Mouse (Mus musculus): ENCODE data around the gene Afdn. TPM values are rescaled to one million over a fixed set of nuclear protein-coding genes. Genes with fewer than 3 reads are reported as not detected.
"Not testable (repeated sequence)": the region's sequence is repeated elsewhere in the genome, so short reads cannot be mapped to it uniquely, and the experiment has no call there.

Afdn gene
- polyA plus RNA-seq, 1 experiment, result 15.6 TPM

GRCm38 (mm10) chr17:13830636-13831341 lies 70.5 kb downstream of the Afdn start:
- Histone ChIP-seq H3K36me3 (ENCODE audit: control insufficient read depth, insufficient read depth, low read length) (peaks cover 3% of the 10 kb centered on the region; the same call in 1 of the 2 replicates), H3K4me1 (ENCODE audit: control insufficient read depth, insufficient read depth, low read length) (no peaks in the 10 kb centered on the region), H3K27ac (ENCODE audit: control insufficient read depth, insufficient read depth, low read depth, low read length) (no peak overlapping the region), H3K4me3 (ENCODE audit: control insufficient read depth, low read depth, low read length) (no peak overlapping the region), H3K27me3 (ENCODE audit: control insufficient read depth, insufficient read depth, low read length) (no peaks in the 10 kb centered on the region)
- TF ChIP-seq POLR2A (IDR thresholded peaks at IDR 0.05; ENCODE audit: control insufficient read depth, low read depth, low read length), result no peak
- no peak for TF ChIP-seq CTCF (IDR thresholded peaks at IDR 0.05; ENCODE audit: control insufficient read depth, insufficient read depth, insufficient replicate concordance, low read depth, low read length)

GRCm38 (mm10) chr17:13835876-13836275 lies 75.5 kb downstream of the Afdn start:
- TF ChIP-seq CTCF (IDR thresholded peaks at IDR 0.05; ENCODE audit: control insufficient read depth, insufficient read depth, insufficient replicate concordance, low read depth, low read length) (no peak), POLR2A (IDR thresholded peaks at IDR 0.05; ENCODE audit: control insufficient read depth, low read depth, low read length) (no peak)
- Histone ChIP-seq H3K4me1 (ENCODE audit: control insufficient read depth, insufficient read depth, low read length) (no peaks in the 10 kb centered on the region), H3K27ac (ENCODE audit: control insufficient read depth, insufficient read depth, low read depth, low read length) (no peak overlapping the region), H3K36me3 (ENCODE audit: control insufficient read depth, insufficient read depth, low read length) (peaks cover 3% of the 10 kb centered on the region; the same call in 1 of the 2 replicates), H3K27me3 (ENCODE audit: control insufficient read depth, insufficient read depth, low read length) (no peaks in the 10 kb centered on the region), H3K4me3 (ENCODE audit: control insufficient read depth, low read depth, low read length) (no peak overlapping the region)

GRCm38 (mm10) chr17:13850175-13850574 lies 89.8 kb downstream of the Afdn start:
- Histone ChIP-seq H3K27ac (ENCODE audit: control insufficient read depth, insufficient read depth, low read depth, low read length) (no peak overlapping the region), H3K4me1 (ENCODE audit: control insufficient read depth, insufficient read depth, low read length) (no peaks in the 10 kb centered on the region), H3K36me3 (ENCODE audit: control insufficient read depth, insufficient read depth, low read length) (peaks cover 3% of the 10 kb centered on the region; the same call in 1 of the 2 replicates)

GRCm38 (mm10) chr17:13853883-13854282 lies 93.5 kb downstream of the Afdn start:
- H3K4me1 ChIP-seq (ENCODE audit: control insufficient read depth, insufficient read depth, low read length); H3K36me3 ChIP-seq (ENCODE audit: control insufficient read depth, insufficient read depth, low read length); H3K4me3 ChIP-seq (ENCODE audit: control insufficient read depth, low read depth, low read length); H3K27me3 ChIP-seq (ENCODE audit: control insufficient read depth, insufficient read depth, low read length): not testable (repeated sequence)
- H3K27ac ChIP-seq (ENCODE audit: control insufficient read depth, insufficient read depth, low read depth, low read length), result peak overlapping the region; percentile 5; the same call in 1 of the 2 replicates

More at GRCm38 (mm10) chr17:13850175-13850574, 89.8 kb downstream of the Afdn start:
- Histone ChIP-seq H3K4me3 (ENCODE audit: control insufficient read depth, low read depth, low read length) (no peak overlapping the region), H3K27me3 (ENCODE audit: control insufficient read depth, insufficient read depth, low read length) (no peaks in the 10 kb centered on the region)
- TF ChIP-seq POLR2A (IDR thresholded peaks at IDR 0.05; ENCODE audit: control insufficient read depth, low read depth, low read length) (no peak), CTCF (IDR thresholded peaks at IDR 0.05; ENCODE audit: control insufficient read depth, insufficient read depth, insufficient replicate concordance, low read depth, low read length) (no peak)

GRCm38 (mm10) chr17:13855396-13855795 lies 95.1 kb downstream of the Afdn start:
- peaks cover 4% of the 10 kb centered on the region for H3K36me3 ChIP-seq (ENCODE audit: control insufficient read depth, insufficient read depth, low read length)

GRCm38 (mm10) chr17:13856429-13857090 lies 96.2 kb downstream of the Afdn start:
- Histone ChIP-seq H3K36me3 (ENCODE audit: control insufficient read depth, insufficient read depth, low read length) (peaks cover 4% of the 10 kb centered on the region), H3K27me3 (ENCODE audit: control insufficient read depth, insufficient read depth, low read length) (no peaks in the 10 kb centered on the region)
- TF ChIP-seq POLR2A (IDR thresholded peaks at IDR 0.05; ENCODE audit: control insufficient read depth, low read depth, low read length) (no peak), CTCF (IDR thresholded peaks at IDR 0.05; ENCODE audit: control insufficient read depth, insufficient read depth, insufficient replicate concordance, low read depth, low read length) (no peak)

More at GRCm38 (mm10) chr17:13855396-13855795, 95.1 kb downstream of the Afdn start:
- H3K27me3 ChIP-seq (ENCODE audit: control insufficient read depth, insufficient read depth, low read length), result no peaks in the 10 kb centered on the region
- no peak overlapping the region for H3K4me3 ChIP-seq (ENCODE audit: control insufficient read depth, low read depth, low read length)
- no peak overlapping the region for H3K27ac ChIP-seq (ENCODE audit: control insufficient read depth, insufficient read depth, low read depth, low read length)
- no peak for TF ChIP-seq CTCF (IDR thresholded peaks at IDR 0.05; ENCODE audit: control insufficient read depth, insufficient read depth, insufficient replicate concordance, low read depth, low read length)
- TF ChIP-seq POLR2A (IDR thresholded peaks at IDR 0.05; ENCODE audit: control insufficient read depth, low read depth, low read length), result no peak
- H3K4me1 ChIP-seq (ENCODE audit: control insufficient read depth, insufficient read depth, low read length), result no peaks in the 10 kb centered on the region

GRCm38 (mm10) chr17:13865340-13865739 lies 105.0 kb downstream of the Afdn start:
- Histone ChIP-seq H3K4me1 (ENCODE audit: control insufficient read depth, insufficient read depth, low read length) (no peaks in the 10 kb centered on the region), H3K4me3 (ENCODE audit: control insufficient read depth, low read depth, low read length) (no peak overlapping the region), H3K36me3 (ENCODE audit: control insufficient read depth, insufficient read depth, low read length) (peaks cover 2% of the 10 kb centered on the region), H3K27ac (ENCODE audit: control insufficient read depth, insufficient read depth, low read depth, low read length) (no peak overlapping the region), H3K27me3 (ENCODE audit: control insufficient read depth, insufficient read depth, low read length) (no peaks in the 10 kb centered on the region)
- TF ChIP-seq CTCF (IDR thresholded peaks at IDR 0.05; ENCODE audit: control insufficient read depth, insufficient read depth, insufficient replicate concordance, low read depth, low read length), result no peak
- TF ChIP-seq POLR2A (IDR thresholded peaks at IDR 0.05; ENCODE audit: control insufficient read depth, low read depth, low read length), result no peak

More at GRCm38 (mm10) chr17:13856429-13857090, 96.2 kb downstream of the Afdn start:
- H3K4me3 ChIP-seq (ENCODE audit: control insufficient read depth, low read depth, low read length), result no peak overlapping the region
- H3K4me1 ChIP-seq (ENCODE audit: control insufficient read depth, insufficient read depth, low read length), result no peaks in the 10 kb centered on the region
- H3K27ac ChIP-seq (ENCODE audit: control insufficient read depth, insufficient read depth, low read depth, low read length), result no peak overlapping the region
